Mouse (Mus musculus) retina, postnatal 7 days (tissue): ENCODE measurements around the gene Gpld1.

Experiments
- DNase-seq: peaks from one replicate; pipeline ENCODE4 v3.0.0-alpha.2; 2012; ENCODE audit warnings: low read depth, low spot score

Gene Gpld1

GRCm38 (mm10) chr13:24942512-24943282 lies at the start of gene Gpld1:
TSS of gene Gpld1 (plus strand) at chr13:24943152.
- DNase-seq, result no peak

GRCm38 (mm10) chr13:24893880-24894279 lies 49.1 kb upstream of the Gpld1 start:
- DNase-seq, result no peak

GRCm38 (mm10) chr13:24901916-24902315 lies 41.0 kb upstream of the Gpld1 start:
- DNase-seq, result no peak

GRCm38 (mm10) chr13:24903412-24903811 lies 39.5 kb upstream of the Gpld1 start:
- DNase-seq, result no peak

GRCm38 (mm10) chr13:24905422-24905821 lies 37.5 kb upstream of the Gpld1 start:
- no peak for DNase-seq

- DNase-seq, result no peak
Observed at GRCm38 (mm10) chr13:24906831-24907570, 36.0 kb upstream of the Gpld1 start.

GRCm38 (mm10) chr13:24909112-24909511 lies 33.8 kb upstream of the Gpld1 start:
- no peak for DNase-seq

- no peak for DNase-seq
Observed at GRCm38 (mm10) chr13:24913576-24913975, 29.4 kb upstream of the Gpld1 start.

GRCm38 (mm10) chr13:24914915-24915314 lies 28.0 kb upstream of the Gpld1 start:
- DNase-seq, result no peak

- DNase-seq, result no peak
Observed at GRCm38 (mm10) chr13:24915831-24916230, 27.1 kb upstream of the Gpld1 start.

GRCm38 (mm10) chr13:24920333-24920977 lies 22.5 kb upstream of the Gpld1 start:
- peak; percentile 46 for DNase-seq

- no peak for DNase-seq
Observed at GRCm38 (mm10) chr13:24921281-24921680, 21.7 kb upstream of the Gpld1 start.

- DNase-seq, result no peak
Observed at GRCm38 (mm10) chr13:24923991-24924390, 19.0 kb upstream of the Gpld1 start.

- no peak for DNase-seq
Observed at GRCm38 (mm10) chr13:24930591-24930990, 12.4 kb upstream of the Gpld1 start.

- DNase-seq, result no peak
Observed at GRCm38 (mm10) chr13:24933199-24933598, 9.8 kb upstream of the Gpld1 start.

GRCm38 (mm10) chr13:24936772-24937107 lies 6.2 kb upstream of the Gpld1 start:
- no peak for DNase-seq

GRCm38 (mm10) chr13:24937108-24937838 lies 5.7 kb upstream of the Gpld1 start, which contains the start of gene Aldh5a1:
TSS of gene Aldh5a1 (minus strand) at chr13:24937661.
- peak; percentile 61 for DNase-seq

GRCm38 (mm10) chr13:24937839-24938166 lies 5.1 kb upstream of the Gpld1 start:
- DNase-seq, result no peak

GRCm38 (mm10) chr13:24938683-24939082 lies 4.3 kb upstream of the Gpld1 start:
- peak; percentile 45 for DNase-seq

GRCm38 (mm10) chr13:24939472-24939871 lies 3.5 kb upstream of the Gpld1 start:
- no peak for DNase-seq

- DNase-seq, result no peak
Observed at GRCm38 (mm10) chr13:24943303-24943702, 351 bp downstream of the Gpld1 start.

- DNase-seq, result no peak
Observed at GRCm38 (mm10) chr13:24945567-24945966, 2.6 kb downstream of the Gpld1 start.
